Mouse (Mus musculus) bone marrow, adult 2 months (tissue): Measurements from ENCODE around the gene Tmem108.

ENCODE experiments used
- CTCF ChIP-seq: fragments of 200-500 bp; IDR thresholded peaks from 2 replicates; pipeline ENCODE4 v1.5.1; 2011; ENCODE audit warnings: low read length, control low read depth; ENCODE audit not compliant: control insufficient read depth, insufficient read depth
- POLR2A ChIP-seq: fragments of 200-500 bp; IDR thresholded peaks from 2 replicates; pipeline ENCODE4 v1.6.1; 2011; ENCODE audit warnings: low read depth, mild to moderate bottlenecking, control low read depth, low read length, borderline replicate concordance; ENCODE audit not compliant: control insufficient read depth

DNA sequence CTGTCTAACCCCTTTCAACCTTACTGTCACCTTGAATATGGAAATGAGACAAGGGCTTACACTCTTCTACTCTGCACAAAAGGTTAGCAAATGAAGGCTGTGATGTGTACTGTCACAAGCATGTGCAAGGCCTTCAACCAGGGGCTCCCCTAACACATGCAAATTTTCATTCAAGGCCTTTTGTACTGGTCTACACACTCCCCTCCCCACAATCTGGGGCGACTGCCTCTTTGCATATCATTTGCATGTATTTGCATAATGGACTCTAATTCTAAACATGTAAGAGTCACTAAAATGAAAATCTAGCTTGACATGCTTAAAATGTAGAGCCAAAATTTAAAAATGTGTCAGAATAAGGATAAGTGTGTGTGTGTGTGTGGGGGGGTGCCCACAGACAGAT lies 257.0 kb downstream of the Tmem108 start:
- TF ChIP-seq CTCF = no peak
- TF ChIP-seq POLR2A = no peak
